Mouse (Mus musculus): Measurements from ENCODE around the gene BC034090. TPM values are rescaled to one million over a fixed set of nuclear protein-coding genes. Genes with fewer than 3 reads are reported as not detected.
A peak's percentile ranks its signal among the peaks of the same experiment; 100 is the strongest.
"Not testable (repeated sequence)": the region's sequence is repeated elsewhere in the genome, so short reads cannot be mapped to it uniquely, and the experiment has no call there.

BC034090 gene
- polyA plus RNA-seq, 1 experiment, result 4.7 TPM

- no peaks in the 10 kb centered on the region for H3K27me3 ChIP-seq (ENCODE audit: control insufficient read depth, insufficient read depth, low read length)
- TF ChIP-seq CTCF (IDR thresholded peaks at IDR 0.05; ENCODE audit: control insufficient read depth, insufficient read depth, insufficient replicate concordance, low read depth, low read length) (no peak), POLR2A (IDR thresholded peaks at IDR 0.05; ENCODE audit: control insufficient read depth, low read depth, low read length) (no peak)
- H3K36me3 ChIP-seq (ENCODE audit: control insufficient read depth, insufficient read depth, low read length), result peaks cover 2% of the 10 kb centered on the region; the same call in 1 of the 2 replicates
- H3K4me3 ChIP-seq (ENCODE audit: control insufficient read depth, low read depth, low read length), result no peak overlapping the region
- no peaks in the 10 kb centered on the region; the same call in none of the 2 replicates for H3K4me1 ChIP-seq (ENCODE audit: control insufficient read depth, insufficient read depth, low read length)
- peak overlapping the region; percentile 67 for H3K27ac ChIP-seq (ENCODE audit: control insufficient read depth, insufficient read depth, low read depth, low read length)
Observed at GRCm38 (mm10) chr1:155192805-155193368, 51.4 kb downstream of the BC034090 start.

- no peak overlapping the region for H3K27ac ChIP-seq (ENCODE audit: control insufficient read depth, insufficient read depth, low read depth, low read length)
- no peak overlapping the region for H3K4me3 ChIP-seq (ENCODE audit: control insufficient read depth, low read depth, low read length)
- TF ChIP-seq POLR2A (IDR thresholded peaks at IDR 0.05; ENCODE audit: control insufficient read depth, low read depth, low read length) (no peak), CTCF (IDR thresholded peaks at IDR 0.05; ENCODE audit: control insufficient read depth, insufficient read depth, insufficient replicate concordance, low read depth, low read length) (no peak)
- peaks cover 2% of the 10 kb centered on the region; the same call in 1 of the 2 replicates for H3K36me3 ChIP-seq (ENCODE audit: control insufficient read depth, insufficient read depth, low read length)
- H3K27me3 ChIP-seq (ENCODE audit: control insufficient read depth, insufficient read depth, low read length), result no peaks in the 10 kb centered on the region
- no peaks in the 10 kb centered on the region; the same call in none of the 2 replicates for H3K4me1 ChIP-seq (ENCODE audit: control insufficient read depth, insufficient read depth, low read length)
Observed at GRCm38 (mm10) chr1:155191671-155192070, 52.6 kb downstream of the BC034090 start.

GRCm38 (mm10) chr1:155191219-155191618 lies 53.0 kb downstream of the BC034090 start:
- Histone ChIP-seq H3K4me3 (ENCODE audit: control insufficient read depth, low read depth, low read length) (no peak overlapping the region), H3K27ac (ENCODE audit: control insufficient read depth, insufficient read depth, low read depth, low read length) (no peak overlapping the region), H3K4me1 (ENCODE audit: control insufficient read depth, insufficient read depth, low read length) (no peaks in the 10 kb centered on the region; the same call in none of the 2 replicates), H3K36me3 (ENCODE audit: control insufficient read depth, insufficient read depth, low read length) (peaks cover 2% of the 10 kb centered on the region; the same call in 1 of the 2 replicates), H3K27me3 (ENCODE audit: control insufficient read depth, insufficient read depth, low read length) (no peaks in the 10 kb centered on the region)
- TF ChIP-seq CTCF (IDR thresholded peaks at IDR 0.05; ENCODE audit: control insufficient read depth, insufficient read depth, insufficient replicate concordance, low read depth, low read length), result no peak
- TF ChIP-seq POLR2A (IDR thresholded peaks at IDR 0.05; ENCODE audit: control insufficient read depth, low read depth, low read length), result no peak

- peaks cover 2% of the 10 kb centered on the region; the same call in 1 of the 2 replicates for H3K36me3 ChIP-seq (ENCODE audit: control insufficient read depth, insufficient read depth, low read length)
- no peak overlapping the region for H3K4me3 ChIP-seq (ENCODE audit: control insufficient read depth, low read depth, low read length)
- no peaks in the 10 kb centered on the region; the same call in none of the 2 replicates for H3K4me1 ChIP-seq (ENCODE audit: control insufficient read depth, insufficient read depth, low read length)
- H3K27me3 ChIP-seq (ENCODE audit: control insufficient read depth, insufficient read depth, low read length), result no peaks in the 10 kb centered on the region
- H3K27ac ChIP-seq (ENCODE audit: control insufficient read depth, insufficient read depth, low read depth, low read length), result no peak overlapping the region
- TF ChIP-seq CTCF (IDR thresholded peaks at IDR 0.05; ENCODE audit: control insufficient read depth, insufficient read depth, insufficient replicate concordance, low read depth, low read length) (no peak), POLR2A (IDR thresholded peaks at IDR 0.05; ENCODE audit: control insufficient read depth, low read depth, low read length) (no peak)
Observed at GRCm38 (mm10) chr1:155188656-155189055, 55.6 kb downstream of the BC034090 start.

GRCm38 (mm10) chr1:155184191-155184590 lies 60.1 kb downstream of the BC034090 start:
- TF ChIP-seq CTCF (IDR thresholded peaks at IDR 0.05; ENCODE audit: control insufficient read depth, insufficient read depth, insufficient replicate concordance, low read depth, low read length) (no peak), POLR2A (IDR thresholded peaks at IDR 0.05; ENCODE audit: control insufficient read depth, low read depth, low read length) (no peak)
- Histone ChIP-seq H3K4me3 (ENCODE audit: control insufficient read depth, low read depth, low read length) (no peak overlapping the region), H3K36me3 (ENCODE audit: control insufficient read depth, insufficient read depth, low read length) (no peaks in the 10 kb centered on the region), H3K27ac (ENCODE audit: control insufficient read depth, insufficient read depth, low read depth, low read length) (no peak overlapping the region), H3K4me1 (ENCODE audit: control insufficient read depth, insufficient read depth, low read length) (no peaks in the 10 kb centered on the region), H3K27me3 (ENCODE audit: control insufficient read depth, insufficient read depth, low read length) (no peaks in the 10 kb centered on the region)

GRCm38 (mm10) chr1:155178192-155178924 lies 65.9 kb downstream of the BC034090 start:
- Histone ChIP-seq H3K27ac (ENCODE audit: control insufficient read depth, insufficient read depth, low read depth, low read length) (no peak overlapping the region), H3K36me3 (ENCODE audit: control insufficient read depth, insufficient read depth, low read length) (no peaks in the 10 kb centered on the region; the same call in 1 of the 2 replicates), H3K4me3 (ENCODE audit: control insufficient read depth, low read depth, low read length) (no peak overlapping the region), H3K4me1 (ENCODE audit: control insufficient read depth, insufficient read depth, low read length) (no peaks in the 10 kb centered on the region), H3K27me3 (ENCODE audit: control insufficient read depth, insufficient read depth, low read length) (no peaks in the 10 kb centered on the region)
- TF ChIP-seq CTCF (IDR thresholded peaks at IDR 0.05; ENCODE audit: control insufficient read depth, insufficient read depth, insufficient replicate concordance, low read depth, low read length) (no peak), POLR2A (IDR thresholded peaks at IDR 0.05; ENCODE audit: control insufficient read depth, low read depth, low read length) (no peak)

- H3K4me1 ChIP-seq (ENCODE audit: control insufficient read depth, insufficient read depth, low read length), result no peaks in the 10 kb centered on the region
- no peaks in the 10 kb centered on the region for H3K27me3 ChIP-seq (ENCODE audit: control insufficient read depth, insufficient read depth, low read length)
- no peak overlapping the region for H3K4me3 ChIP-seq (ENCODE audit: control insufficient read depth, low read depth, low read length)
- H3K27ac ChIP-seq (ENCODE audit: control insufficient read depth, insufficient read depth, low read depth, low read length), result no peak overlapping the region
- TF ChIP-seq POLR2A (IDR thresholded peaks at IDR 0.05; ENCODE audit: control insufficient read depth, low read depth, low read length) (no peak), CTCF (IDR thresholded peaks at IDR 0.05; ENCODE audit: control insufficient read depth, insufficient read depth, insufficient replicate concordance, low read depth, low read length) (no peak)
- no peaks in the 10 kb centered on the region; the same call in 1 of the 2 replicates for H3K36me3 ChIP-seq (ENCODE audit: control insufficient read depth, insufficient read depth, low read length)
Observed at GRCm38 (mm10) chr1:155174424-155174823, 69.8 kb downstream of the BC034090 start.

- not testable (repeated sequence) for H3K4me1 ChIP-seq (ENCODE audit: control insufficient read depth, insufficient read depth, low read length); H3K27ac ChIP-seq (ENCODE audit: control insufficient read depth, insufficient read depth, low read depth, low read length); H3K36me3 ChIP-seq (ENCODE audit: control insufficient read depth, insufficient read depth, low read length); H3K27me3 ChIP-seq (ENCODE audit: control insufficient read depth, insufficient read depth, low read length); H3K4me3 ChIP-seq (ENCODE audit: control insufficient read depth, low read depth, low read length)
Observed at GRCm38 (mm10) chr1:155173644-155174016, 70.6 kb downstream of the BC034090 start.

Data from testis, adult 2 months (tissue).